Mouse (Mus musculus): ENCODE data around the gene Mmp2.

DNA sequence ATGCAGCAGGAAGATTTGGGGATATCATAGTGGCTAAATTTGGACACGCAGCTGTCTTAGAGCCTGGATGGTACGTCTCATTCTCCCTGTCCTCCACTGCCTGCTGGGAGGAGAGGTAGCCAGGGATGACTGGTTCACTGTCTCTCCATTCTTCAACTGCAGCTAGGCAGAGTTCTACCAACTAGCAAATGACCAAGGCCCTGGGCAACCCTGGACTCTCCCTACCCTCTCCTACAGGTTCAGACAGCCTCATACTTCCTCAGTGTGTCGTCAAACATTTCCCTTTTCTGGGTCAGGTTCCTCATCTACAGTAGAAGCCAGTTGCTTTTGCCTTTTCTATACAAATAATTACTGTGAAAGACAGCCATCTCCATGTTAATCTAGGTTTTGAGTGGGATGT is 27.6 kb downstream of the Mmp2 start:
- TF ChIP-seq CTCF (IDR thresholded peaks at IDR 0.05; ENCODE audit: extremely low read depth, insufficient read depth, insufficient read length, insufficient replicate concordance) (no peak), POLR2A (IDR thresholded peaks at IDR 0.05; ENCODE audit: low read depth, low read length) (no peak)

Measured in spleen, adult 2 months (tissue).